ENCODE assay signal across 10 mouse cellular contexts in the genomic region with DNA sequence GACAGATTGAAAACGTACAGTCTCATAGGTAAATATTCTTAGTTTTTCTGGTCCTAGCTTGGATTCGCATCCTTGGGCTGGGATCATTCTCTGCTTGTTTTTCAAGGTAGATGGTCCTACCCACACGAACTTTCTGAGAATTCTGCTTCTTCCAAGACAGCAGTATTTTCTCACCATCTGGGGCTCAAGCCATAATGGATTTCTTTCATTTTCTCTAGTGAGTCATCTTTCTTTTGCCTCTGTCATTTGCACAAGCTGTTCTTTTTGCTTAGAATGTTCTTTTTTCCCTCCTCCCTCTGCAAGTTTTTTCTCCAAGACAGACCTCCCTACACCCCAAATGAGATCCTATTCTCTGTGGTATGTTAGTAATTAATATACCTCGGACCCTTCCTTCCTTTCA.
"Had no signal": no experiment of that assay in that cellular context is flagged by ENCODE, and none has a peak within 500 bp of the region (broad histone marks: within the 10 kb centered on the region; RNA-seq: fewer than 3 reads in every experiment).

No protein-coding gene starts in this region.

- DNase-seq: kidney, adult 8-10 months; kidney, postnatal 25 days; lung, adult 2 months; lung, postnatal 36 days; thymus, adult 18-20 months; thymus, postnatal 14 days had no signal

- H3K4me3 ChIP-seq: limb, embryonic 10.5 days; liver, embryonic 15.5 days; midbrain, embryonic 13.5 days; stomach, embryonic 15.5 days had no signal

- H3K4me1 ChIP-seq: limb, embryonic 10.5 days; liver, embryonic 15.5 days; midbrain, embryonic 13.5 days; stomach, embryonic 15.5 days had no signal

- H3K27ac ChIP-seq: limb, embryonic 10.5 days; liver, embryonic 15.5 days; midbrain, embryonic 13.5 days; stomach, embryonic 15.5 days had no signal
